ENCODE assay signal across 20 mouse cellular contexts in genomic region chr1:193590301-193590829, GRCm38 (mm10).
A peak's percentile ranks its signal among the peaks of the same experiment; 100 is the strongest.
DNase-seq lines count a peak whose midpoint lies in the region; ATAC-seq and TF ChIP-seq lines count a peak whose summit lies in the region.
"Had no signal": no experiment of that assay in that cellular context is flagged by ENCODE, and none has a peak within 500 bp of the region (broad histone marks: within the 10 kb centered on the region; RNA-seq: fewer than 3 reads in every experiment).

No protein-coding gene starts in this region.

- no peaks in the 10 kb centered on the region for H3K36me3 ChIP-seq in forebrain, embryonic 10.5 days (replicated peaks)
- H3K36me3 ChIP-seq in forebrain, embryonic 16.5 days (ENCODE audit: control insufficient read depth, insufficient read depth), result no peaks in the 10 kb centered on the region
- H3K36me3 ChIP-seq in forebrain, embryonic 14.5 days (ENCODE audit: control insufficient read depth, insufficient read depth, low read length), result no peaks in the 10 kb centered on the region
- no peaks in the 10 kb centered on the region for H3K36me3 ChIP-seq in midbrain, embryonic 15.5 days (replicated peaks)
- H3K36me3 ChIP-seq: heart, embryonic 13.5 days; liver, embryonic 13.5 days had no signal

- no peak overlapping the region for H3K9ac ChIP-seq in forebrain, embryonic 16.5 days (replicated peaks; ENCODE audit: low read depth, low read length)
- H3K9ac ChIP-seq in forebrain, embryonic 14.5 days (ENCODE audit: low read length), result no peak overlapping the region
- H3K9ac ChIP-seq in midbrain, embryonic 15.5 days, result no peak overlapping the region
- H3K9ac ChIP-seq: heart, embryonic 13.5 days; liver, embryonic 13.5 days had no signal

- in situ Hi-C loops in Patski (cut with MboI; ENCODE audit: low pct_unique_long_range_greater_than_20kb), result no loop called here

- peak overlapping the region; percentile 66 for H3K27ac ChIP-seq in forebrain, embryonic 10.5 days
- no peak overlapping the region for H3K27ac ChIP-seq in forebrain, embryonic 16.5 days (ENCODE audit: low read length)
- H3K27ac ChIP-seq in forebrain, embryonic 14.5 days (ENCODE audit: low read depth, low read length), result 0 out of 2 replicates have a peak overlapping the region, but pooled peaks have one; percentile 15
- peak overlapping the region; percentile 62; the same call in 1 of the 2 replicates for H3K27ac ChIP-seq in midbrain, embryonic 15.5 days
- H3K27ac ChIP-seq: heart, embryonic 13.5 days; liver, embryonic 13.5 days; stomach, postnatal 0 days had no signal

- CTCF ChIA-PET in Patski (lab: Charles Lee), result interaction anchor here (0.7 to 5.6 kb wide), 8 partner anchors 8 to 204 kb away, joined by 3 to 43 read pairs (median 9); no protein-coding TSS in a partner anchor

- WGBS in forebrain, embryonic 10.5 days, result 7% methylated on average over 5 of the region's 5 CpGs
- 9% methylated on average over 5 of the region's 5 CpGs for WGBS in forebrain, embryonic 16.5 days
- WGBS in forebrain, embryonic 14.5 days, result 14% methylated on average over 5 of the region's 5 CpGs
- 8% methylated on average over 5 of the region's 5 CpGs for WGBS in midbrain, embryonic 15.5 days

- peaks cover 43% of the 10 kb centered on the region for H3K4me1 ChIP-seq in forebrain, embryonic 10.5 days
- peaks cover 38% of the 10 kb centered on the region for H3K4me1 ChIP-seq in forebrain, embryonic 16.5 days (replicated peaks; ENCODE audit: control insufficient read depth, insufficient read depth, low read length)
- peaks cover 35% of the 10 kb centered on the region for H3K4me1 ChIP-seq in forebrain, embryonic 14.5 days (ENCODE audit: control insufficient read depth, insufficient read depth, low read length)
- peaks cover 34% of the 10 kb centered on the region for H3K4me1 ChIP-seq in midbrain, embryonic 15.5 days
- H3K4me1 ChIP-seq: liver, embryonic 13.5 days had no signal

- POLR2A ChIA-PET in Patski (lab: Charles Lee), result interaction anchor here (0.5 to 0.8 kb wide), 2 partner anchors 8 to 279 kb away, joined by 3 read pairs; no protein-coding TSS in a partner anchor

- no peak for TF ChIP-seq CTCF in Patski (IDR thresholded peaks at IDR 0.05)

- no peak overlapping the region for H3K4me2 ChIP-seq in forebrain, embryonic 16.5 days (ENCODE audit: low read length)
- no peak overlapping the region for H3K4me2 ChIP-seq in forebrain, embryonic 14.5 days (ENCODE audit: low read length)
- no peak overlapping the region for H3K4me2 ChIP-seq in midbrain, embryonic 15.5 days
- H3K4me2 ChIP-seq: heart, embryonic 13.5 days; liver, embryonic 13.5 days had no signal

- H3K27me3 ChIP-seq in forebrain, embryonic 10.5 days (ENCODE audit: poor library complexity, severe bottlenecking), result no peaks in the 10 kb centered on the region
- no peaks in the 10 kb centered on the region for H3K27me3 ChIP-seq in forebrain, embryonic 16.5 days (replicated peaks; ENCODE audit: control insufficient read depth, insufficient read depth, low read length)
- H3K27me3 ChIP-seq in Patski, result no peaks in the 10 kb centered on the region
- no peaks in the 10 kb centered on the region for H3K27me3 ChIP-seq in forebrain, embryonic 14.5 days (replicated peaks; ENCODE audit: control insufficient read depth, insufficient read depth, low read length)
- no peaks in the 10 kb centered on the region for H3K27me3 ChIP-seq in midbrain, embryonic 15.5 days (replicated peaks)
- H3K27me3 ChIP-seq: heart, embryonic 13.5 days; liver, embryonic 13.5 days had no signal

- no peak for DNase-seq in forebrain, embryonic 10.5 days (ENCODE audit: extremely low spot score, low spot score)
- DNase-seq in Patski (ENCODE audit: low read depth, low spot score), result no peak
- DNase-seq in forebrain, embryonic 14.5 days (ENCODE audit: low spot score), result peak; percentile 37
- no peak for DNase-seq in yolk sac, embryonic 10.5 days (ENCODE audit: low spot score)
- no peak for DNase-seq in spleen, postnatal 4 days (ENCODE audit: low spot score in 2 of 2)
- no peak for DNase-seq in spleen, adult 12 weeks (ENCODE audit: low spot score)
- DNase-seq: cerebellum, adult 11 months; cerebellum, postnatal 25 days; heart, postnatal 4 days; kidney, postnatal 36 days; liver, embryonic 13.5 days; spleen, adult 18-20 months; thymus, postnatal 14 days had no signal

- no peaks in the 10 kb centered on the region for H3K9me3 ChIP-seq in forebrain, embryonic 10.5 days
- no peaks in the 10 kb centered on the region for H3K9me3 ChIP-seq in forebrain, embryonic 16.5 days (ENCODE audit: control insufficient read depth, low read length)
- no peaks in the 10 kb centered on the region for H3K9me3 ChIP-seq in forebrain, embryonic 14.5 days (replicated peaks; ENCODE audit: control insufficient read depth, low read length)
- no peaks in the 10 kb centered on the region for H3K9me3 ChIP-seq in midbrain, embryonic 15.5 days
- H3K9me3 ChIP-seq: heart, embryonic 13.5 days; liver, embryonic 13.5 days; megakaryocyte, embryonic 14.5 days had no signal

- H3K4me3 ChIP-seq in forebrain, embryonic 10.5 days, result no peak overlapping the region
- H3K4me3 ChIP-seq in forebrain, embryonic 16.5 days (replicated peaks; ENCODE audit: low read length), result no peak overlapping the region
- no peak overlapping the region for H3K4me3 ChIP-seq in forebrain, embryonic 14.5 days (ENCODE audit: low read depth, low read length)
- no peak overlapping the region for H3K4me3 ChIP-seq in midbrain, embryonic 15.5 days
- H3K4me3 ChIP-seq: heart, embryonic 13.5 days; liver, embryonic 13.5 days; megakaryocyte, embryonic 14.5 days had no signal

- ATAC-seq in forebrain, embryonic 16.5 days, result no peak
- peak; percentile 17 for ATAC-seq in Patski
- no peak for ATAC-seq in forebrain, embryonic 14.5 days
- peak; percentile 66 for ATAC-seq in midbrain, embryonic 15.5 days (replicated peaks)
- ATAC-seq: intestine, postnatal 0 days; lung, postnatal 0 days had no signal

Comparison
In these comparisons a context has a peak if more than half of its experiments do, and no peak if none do; other contexts are left out.
1. ATAC-seq: peak in Patski (single experiment) and midbrain, embryonic 15.5 days (single experiment); none in forebrain, embryonic 16.5 days (single experiment) and forebrain, embryonic 14.5 days (single experiment).